Mouse (Mus musculus) stomach, embryonic 16.5 days (tissue): ENCODE measurements at regions not wholly inside any gene's neighbourhood (a gene's known extent, or its start where the extent isn't known, plus 50 kb on each side); places are given as distances from the start of the nearest gene placed in this dataset.

Source experiments
- ATAC-seq: fragments of 200-750 bp; cut with Nextera tagmentation; 2 replicates; pipeline ENCODE4 v1.8.0; 2017; ENCODE audit warnings: moderate number of reproducible peaks, moderate TSS enrichment; ENCODE audit not compliant: insufficient read depth, low FRiP score
- H3K27ac ChIP-seq: fragments of 300-500 bp; sonication (generic); 2 replicates; pipeline ENCODE4 v1.5.1; 2014; ENCODE audit warnings: low read length
- H3K27me3 ChIP-seq: fragments of 300-500 bp; sonication (generic); 2 replicates; pipeline ENCODE4 v1.6.1; 2014; ENCODE audit warnings: low read length, control low read depth, mixed read lengths; ENCODE audit not compliant: control insufficient read depth, insufficient read depth
- H3K36me3 ChIP-seq: fragments of 300-500 bp; sonication (generic); 2 replicates; pipeline ENCODE4 v1.6.1; 2014; ENCODE audit warnings: low read length; ENCODE audit not compliant: control insufficient read depth, insufficient read depth
- H3K4me1 ChIP-seq: fragments of 300-500 bp; sonication (generic); 2 replicates; pipeline ENCODE4 v1.6.1; 2014; ENCODE audit warnings: low read length, control low read depth, mixed read lengths; ENCODE audit not compliant: control insufficient read depth, insufficient read depth
- H3K4me2 ChIP-seq: fragments of 300-500 bp; sonication (generic); 2 replicates; pipeline ENCODE4 v1.6.1; 2014; ENCODE audit warnings: low read depth, low read length, mixed read lengths
- H3K4me3 ChIP-seq: fragments of 300-500 bp; sonication (generic); replicated peaks from 2 replicates; pipeline ENCODE4 v1.5.1; 2014; ENCODE audit warnings: mild to moderate bottlenecking, low read length
- H3K9ac ChIP-seq: fragments of 300-500 bp; sonication (generic); 2 replicates; pipeline ENCODE4 v1.6.1; 2014; ENCODE audit warnings: low read length
- H3K9me3 ChIP-seq: fragments of 300-500 bp; sonication (generic); replicated peaks from 2 replicates; pipeline ENCODE4 v1.6.1; 2016; ENCODE audit warnings: low read length, control low read depth; ENCODE audit not compliant: control insufficient read depth
- WGBS: fragments of 180-500 bp; shearing (Covaris S2); extraction: QIAGEN DNeasy Blood & Tissue Kit; methylation state at CpG from one replicate; pipeline ENCODE4 v1.1.7; 2014; 5-methylcytosine and 5-hydroxymethylcytosine counted together

GRCm38 (mm10) chr16:92970587-92970986, 144.6 kb upstream of the Runx1 start:
- H3K9me3 ChIP-seq = no peaks in the 10 kb centered on the region
- H3K9ac ChIP-seq = no peak overlapping the region
- WGBS = 83% methylated on average over 2 of the region's 2 CpGs
- ATAC-seq = no peak
- H3K27ac ChIP-seq = no peak overlapping the region
- no peak overlapping the region for H3K4me2 ChIP-seq
- H3K27me3 ChIP-seq = no peaks in the 10 kb centered on the region
- no peaks in the 10 kb centered on the region for H3K4me1 ChIP-seq
- no peak overlapping the region for H3K4me3 ChIP-seq
- H3K36me3 ChIP-seq = no peaks in the 10 kb centered on the region

- Histone ChIP-seq H3K9ac (no peak overlapping the region), H3K36me3 (no peaks in the 10 kb centered on the region), H3K27ac (no peak overlapping the region), H3K4me3 (no peak overlapping the region), H3K27me3 (no peaks in the 10 kb centered on the region), H3K4me1 (no peaks in the 10 kb centered on the region), H3K9me3 (no peaks in the 10 kb centered on the region), H3K4me2 (no peak overlapping the region)
- ATAC-seq = no peak
- WGBS = 86% methylated on average over 5 of the region's 5 CpGs
Measured at GRCm38 (mm10) chr16:92969036-92969435, 143.1 kb upstream of the Runx1 start.

- WGBS = 74% methylated on average over 10 of the region's 10 CpGs
- H3K4me1 ChIP-seq = no peaks in the 10 kb centered on the region
- ATAC-seq = no peak
- H3K27ac ChIP-seq = no peak overlapping the region
- H3K4me2 ChIP-seq = no peak overlapping the region
- no peak overlapping the region for H3K4me3 ChIP-seq
- no peaks in the 10 kb centered on the region for H3K36me3 ChIP-seq
- H3K9me3 ChIP-seq = no peaks in the 10 kb centered on the region
- no peaks in the 10 kb centered on the region for H3K27me3 ChIP-seq
- H3K9ac ChIP-seq = no peak overlapping the region
Measured at GRCm38 (mm10) chr16:92966069-92966866, 140.3 kb upstream of the Runx1 start.

GRCm38 (mm10) chr16:92965651-92966050, 139.7 kb upstream of the Runx1 start:
- Histone ChIP-seq H3K27ac (no peak overlapping the region), H3K36me3 (no peaks in the 10 kb centered on the region), H3K4me2 (no peak overlapping the region), H3K4me3 (no peak overlapping the region), H3K4me1 (no peaks in the 10 kb centered on the region), H3K9me3 (no peaks in the 10 kb centered on the region), H3K9ac (no peak overlapping the region), H3K27me3 (no peaks in the 10 kb centered on the region)
- no peak for ATAC-seq
- WGBS = 58% methylated on average over 3 of the region's 3 CpGs

- 85% methylated on average over 4 of the region's 4 CpGs for WGBS
- no peak for ATAC-seq
- no peaks in the 10 kb centered on the region for H3K27me3 ChIP-seq
- no peak overlapping the region for H3K4me2 ChIP-seq
- no peaks in the 10 kb centered on the region for H3K36me3 ChIP-seq
- H3K4me1 ChIP-seq = no peaks in the 10 kb centered on the region
- no peak overlapping the region for H3K9ac ChIP-seq
- no peaks in the 10 kb centered on the region for H3K9me3 ChIP-seq
- H3K27ac ChIP-seq = no peak overlapping the region
- H3K4me3 ChIP-seq = no peak overlapping the region
Measured at GRCm38 (mm10) chr16:92963582-92963981, 137.6 kb upstream of the Runx1 start.

GRCm38 (mm10) chr16:92961361-92961760, 135.4 kb upstream of the Runx1 start:
- Histone ChIP-seq H3K4me1 (no peaks in the 10 kb centered on the region), H3K27ac (no peak overlapping the region), H3K4me3 (no peak overlapping the region), H3K9me3 (no peaks in the 10 kb centered on the region), H3K36me3 (no peaks in the 10 kb centered on the region), H3K27me3 (no peaks in the 10 kb centered on the region), H3K4me2 (no peak overlapping the region), H3K9ac (no peak overlapping the region)
- WGBS = 67% methylated on average over 3 of the region's 3 CpGs
- ATAC-seq = no peak

- WGBS = 64% methylated on average over 7 of the region's 7 CpGs
- Histone ChIP-seq H3K27ac (no peak overlapping the region), H3K4me2 (no peak overlapping the region), H3K9me3 (no peaks in the 10 kb centered on the region), H3K4me1 (no peaks in the 10 kb centered on the region), H3K27me3 (no peaks in the 10 kb centered on the region), H3K9ac (no peak overlapping the region), H3K36me3 (no peaks in the 10 kb centered on the region), H3K4me3 (no peak overlapping the region)
- ATAC-seq = no peak
Measured at GRCm38 (mm10) chr16:92960740-92961139, 134.8 kb upstream of the Runx1 start.

- 86% methylated on average over 8 of the region's 8 CpGs for WGBS
- Histone ChIP-seq H3K36me3 (no peaks in the 10 kb centered on the region), H3K4me3 (no peak overlapping the region), H3K27me3 (no peaks in the 10 kb centered on the region), H3K4me2 (no peak overlapping the region), H3K9ac (no peak overlapping the region), H3K27ac (no peak overlapping the region), H3K9me3 (no peaks in the 10 kb centered on the region), H3K4me1 (peaks cover 14% of the 10 kb centered on the region)
- ATAC-seq = no peak
Measured at GRCm38 (mm10) chr16:92958967-92959366, 133.0 kb upstream of the Runx1 start.

GRCm38 (mm10) chr16:92958146-92958545, 132.2 kb upstream of the Runx1 start:
- no peak overlapping the region for H3K27ac ChIP-seq
- no peak overlapping the region for H3K9ac ChIP-seq
- no peak overlapping the region for H3K4me3 ChIP-seq
- 57% methylated on average over 6 of the region's 6 CpGs for WGBS
- no peaks in the 10 kb centered on the region for H3K9me3 ChIP-seq
- peaks cover 15% of the 10 kb centered on the region for H3K4me1 ChIP-seq
- H3K4me2 ChIP-seq = no peak overlapping the region
- no peaks in the 10 kb centered on the region for H3K27me3 ChIP-seq
- no peaks in the 10 kb centered on the region for H3K36me3 ChIP-seq
- no peak for ATAC-seq
